Mouse (Mus musculus) frontal cortex, postnatal 10 days (tissue): Measurements from ENCODE around the gene Sspo.
"Not testable (repeated sequence)": the region's sequence is repeated elsewhere in the genome, so short reads cannot be mapped to it uniquely, and the experiment has no call there.

Source experiments
- DNase-seq, 2 experiments: peaks; one replicate each; pipeline ENCODE4 v3.0.0; 2022; ENCODE audit warnings: low spot score in 2 of 2, mixed read lengths in 1 of 2

Sspo gene

DNA sequence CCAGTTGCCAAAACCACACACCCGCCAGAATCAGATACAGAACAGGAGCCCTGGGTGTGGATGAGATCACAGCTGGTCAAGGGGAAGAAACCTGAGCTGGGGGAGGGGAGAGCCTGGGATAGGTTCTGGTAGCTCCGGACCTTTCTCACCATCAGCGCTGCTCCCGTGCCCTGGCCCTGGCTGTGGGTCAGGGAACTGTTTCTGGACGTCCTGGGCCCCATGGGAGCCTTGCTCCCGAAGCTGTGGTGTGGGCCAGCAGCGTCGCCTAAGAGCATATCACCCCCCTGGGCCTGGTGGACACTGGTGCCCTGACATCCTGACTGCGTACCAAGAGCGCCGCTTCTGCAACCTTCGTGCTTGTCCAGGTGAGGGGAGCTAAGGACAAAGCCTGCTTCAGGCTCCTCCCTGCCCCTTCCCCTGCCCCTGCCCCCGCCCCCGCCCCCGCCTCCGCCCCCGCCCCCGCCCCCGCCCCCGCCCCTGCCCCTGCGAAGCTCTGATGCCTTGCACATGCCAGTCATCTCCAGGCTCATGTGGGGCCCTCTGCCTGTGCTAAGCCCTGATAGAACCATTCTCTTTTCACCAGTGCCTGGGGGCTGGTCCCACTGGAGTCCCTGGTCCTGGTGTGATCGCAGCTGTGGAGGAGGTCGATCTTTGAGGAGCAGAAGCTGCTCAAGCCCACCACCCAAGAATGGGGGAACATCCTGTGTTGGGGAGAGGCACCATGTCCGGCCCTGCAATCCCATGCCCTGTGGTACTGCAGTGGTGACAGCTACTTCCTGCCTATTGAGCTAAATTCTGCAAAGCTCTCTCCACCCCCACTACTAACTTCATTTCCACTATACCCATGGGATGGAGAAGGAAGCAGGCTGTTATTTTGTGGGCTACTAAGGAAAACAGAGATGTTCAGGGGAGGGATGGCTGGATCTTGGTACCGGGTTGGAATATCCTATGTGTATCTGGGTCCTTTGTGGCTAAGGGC is 40.0 kb downstream of the Sspo start:
- DNase-seq, result no peak

DNA sequence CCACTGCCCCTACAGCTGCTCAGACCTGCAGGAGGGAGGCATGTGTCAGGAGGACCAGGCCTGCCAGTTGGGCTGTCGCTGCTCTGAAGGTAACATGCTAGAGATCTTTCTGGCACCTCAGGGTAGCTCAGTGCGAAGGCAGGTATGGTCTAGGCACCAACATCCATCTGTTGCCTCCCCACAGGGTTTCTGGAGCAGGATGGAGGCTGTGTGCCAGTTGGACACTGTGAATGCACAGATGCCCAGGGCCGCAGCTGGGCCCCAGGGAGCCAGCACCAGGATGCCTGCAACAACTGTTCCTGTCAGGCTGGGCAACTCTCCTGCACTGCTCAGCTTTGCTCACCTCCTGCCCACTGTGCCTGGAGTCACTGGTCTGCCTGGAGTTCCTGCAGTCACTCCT is 41.7 kb downstream of the Sspo start:
- no peak for DNase-seq

DNA sequence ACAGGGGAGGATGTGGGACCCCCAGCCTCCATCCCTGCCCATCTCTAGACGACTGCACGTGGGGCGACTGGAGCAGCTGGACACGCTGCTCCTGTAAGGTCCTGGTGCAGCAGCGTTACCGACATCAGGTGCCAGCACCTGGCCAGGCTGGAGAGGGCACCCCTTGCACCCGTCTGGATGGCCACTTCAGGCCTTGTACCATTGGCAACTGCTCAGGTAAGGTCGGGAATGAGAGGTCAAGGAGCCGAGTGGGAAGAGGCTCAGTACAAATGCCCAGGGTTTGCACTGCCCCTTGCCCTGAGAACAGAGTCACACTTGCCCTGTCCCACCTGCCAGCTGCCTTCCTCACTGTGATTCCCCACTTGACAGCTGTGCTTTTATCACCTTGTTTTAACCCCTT is 43.3 kb downstream of the Sspo start:
- DNase-seq, result no peak

DNA sequence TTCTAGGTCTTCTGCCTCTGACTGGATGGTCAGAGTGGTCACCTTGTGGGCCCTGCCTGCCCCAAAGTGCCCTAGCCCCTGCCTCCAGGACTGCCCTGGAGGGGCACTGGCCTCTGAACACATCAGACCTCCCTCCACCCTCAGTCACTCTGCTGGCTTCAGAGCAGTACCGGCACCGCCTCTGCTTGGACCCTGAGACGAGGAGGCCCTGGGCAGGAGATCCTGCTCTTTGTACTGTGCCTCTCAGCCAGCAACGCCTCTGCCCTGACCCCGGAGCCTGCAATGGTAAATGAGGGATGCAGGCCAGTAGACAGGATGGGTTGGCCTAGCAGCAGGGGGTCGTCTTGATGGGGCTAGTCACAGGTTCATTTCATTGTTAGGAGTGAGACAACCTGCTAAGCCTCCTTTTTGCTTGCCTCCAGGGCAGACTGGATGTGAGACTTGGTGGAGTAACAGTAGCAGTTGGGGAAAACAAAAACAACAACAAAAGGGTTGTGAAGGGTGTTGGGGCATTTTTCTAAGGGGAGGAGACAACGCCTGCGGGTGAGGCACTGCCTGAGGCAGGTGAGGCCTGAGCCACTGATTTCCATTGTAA is 45.2 kb downstream of the Sspo start:
- DNase-seq, result no peak

DNA sequence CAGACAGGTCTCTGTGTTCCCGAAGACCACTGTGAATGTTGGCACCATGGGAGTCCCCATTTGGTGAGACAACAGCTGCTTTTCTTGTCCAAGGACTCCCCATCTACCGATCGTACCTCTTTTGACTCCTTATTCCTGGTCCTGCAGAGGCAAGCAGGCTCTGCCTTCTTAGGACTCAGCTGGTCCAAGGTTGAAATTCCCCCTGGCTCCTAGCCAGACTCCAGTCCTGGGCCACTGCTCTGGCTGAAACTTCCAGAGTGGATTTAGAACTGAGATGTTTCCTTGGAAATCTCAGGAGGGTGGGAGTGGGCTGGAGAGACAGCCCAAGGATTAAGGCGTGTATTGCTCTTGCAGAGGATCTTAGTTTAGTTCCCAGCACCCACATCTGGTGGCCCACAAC is 49.5 kb downstream of the Sspo start:
- DNase-seq, result no peak

DNA sequence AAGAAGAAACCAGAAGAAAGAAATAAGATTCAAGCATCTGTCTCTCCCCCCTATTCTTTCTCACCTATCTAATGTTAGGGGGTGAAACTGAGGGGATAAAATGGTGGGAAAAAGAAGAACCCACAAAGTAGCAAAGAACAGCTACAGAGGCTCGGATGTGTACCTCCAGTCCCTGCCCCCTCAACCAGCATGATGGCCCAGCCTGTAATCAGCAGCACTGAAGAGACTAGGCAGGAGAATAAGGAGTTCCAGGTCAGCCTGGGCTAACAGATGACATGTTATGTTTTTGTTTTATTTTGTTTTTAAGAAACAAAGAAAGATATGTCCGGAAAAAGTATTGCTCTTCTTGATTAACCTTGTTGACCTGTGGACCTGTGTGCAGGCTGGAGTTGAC is 55.8 kb downstream of the Sspo start:
- DNase-seq, result no peak

DNA sequence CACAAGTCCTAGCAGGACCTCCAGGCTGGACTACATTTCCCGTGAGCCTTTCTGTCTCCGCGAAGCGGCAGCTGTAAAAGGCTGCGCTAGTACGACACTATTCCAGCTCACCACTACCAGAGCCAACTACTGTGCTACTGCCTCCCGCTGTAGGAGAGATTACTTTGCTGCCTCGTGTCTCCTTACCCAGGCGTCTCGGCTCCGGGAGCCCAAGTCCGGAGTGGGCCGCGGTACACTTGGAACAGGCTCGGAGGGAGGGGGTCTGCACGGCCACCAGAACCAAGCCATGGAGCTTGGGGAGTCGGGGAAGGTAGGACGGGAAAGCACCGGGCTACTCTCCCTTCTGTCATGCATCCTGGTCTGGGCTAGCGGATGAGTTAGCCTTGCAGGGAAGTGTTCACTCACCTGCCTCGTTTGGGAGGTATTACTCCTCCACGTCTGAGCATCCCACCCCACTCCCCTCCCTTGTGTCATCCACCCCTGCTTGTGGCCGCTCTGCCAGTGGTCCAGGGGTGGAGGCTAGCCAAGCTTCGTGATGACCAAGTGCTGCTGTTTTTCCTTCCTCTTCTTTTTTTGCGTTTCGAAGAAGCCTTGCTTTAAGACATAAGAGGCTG is 56.3 kb downstream of the Sspo start:
- DNase-seq, result peak; percentile 61 to 73

DNA sequence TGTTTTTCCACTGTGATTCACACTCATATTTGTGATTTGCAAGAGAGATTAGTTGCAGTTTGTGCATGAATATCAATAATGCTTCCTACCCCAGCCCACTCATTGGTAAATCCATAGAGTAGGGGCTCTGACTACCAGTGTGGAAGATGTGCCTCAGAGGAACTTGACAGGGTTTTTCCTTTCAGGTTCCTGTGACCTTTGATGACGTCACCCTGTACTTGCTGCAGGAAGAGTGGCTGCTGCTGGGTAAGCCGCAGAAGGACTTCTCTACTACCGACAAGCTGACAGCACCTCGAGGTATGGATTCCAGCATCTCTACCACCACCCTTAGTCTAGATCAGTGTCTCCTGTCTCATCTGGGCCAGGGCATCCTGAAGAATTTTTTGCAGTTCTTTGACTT is 60.1 kb downstream of the Sspo start:
- DNase-seq, result no peak

DNA sequence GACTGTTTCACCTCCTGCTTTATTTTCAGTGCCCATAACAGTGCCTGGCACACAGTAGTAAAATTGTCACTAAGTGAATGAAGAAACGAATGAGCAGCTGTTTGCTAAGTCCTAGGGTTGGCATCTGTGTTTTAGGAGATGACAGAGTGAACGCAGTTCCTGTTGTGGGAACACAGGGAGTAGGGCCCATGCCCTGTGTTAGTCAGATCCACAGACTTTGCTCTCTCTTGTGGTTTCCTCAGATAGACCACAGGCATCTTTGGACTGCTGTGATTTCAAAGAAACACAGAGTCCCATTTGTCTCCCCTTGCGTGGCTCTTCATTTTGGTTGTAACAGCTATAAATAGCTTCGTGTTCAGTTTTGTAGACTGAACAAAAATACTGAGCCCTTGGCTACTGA is 62.4 kb downstream of the Sspo start:
- no peak for DNase-seq

DNA sequence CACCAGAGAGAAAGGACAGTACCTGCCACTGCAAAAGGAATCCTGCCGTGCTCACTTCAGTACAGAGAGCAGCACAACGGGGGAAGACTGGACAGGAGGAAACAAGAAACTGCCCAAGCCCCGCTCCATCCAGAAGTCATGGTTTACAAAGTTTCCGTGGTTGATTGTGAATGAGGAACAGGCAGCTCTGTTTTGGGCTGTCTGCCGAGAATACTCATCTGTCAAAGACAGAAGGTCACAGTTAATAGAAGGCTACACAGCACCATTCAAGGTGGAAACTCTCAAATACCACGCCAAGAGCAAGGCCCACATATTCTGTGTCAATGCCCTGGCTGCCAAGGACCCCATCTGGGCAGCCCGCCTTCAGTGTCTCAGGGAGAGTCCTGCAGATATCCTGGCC is 63.8 kb downstream of the Sspo start:
- no peak for DNase-seq

DNA sequence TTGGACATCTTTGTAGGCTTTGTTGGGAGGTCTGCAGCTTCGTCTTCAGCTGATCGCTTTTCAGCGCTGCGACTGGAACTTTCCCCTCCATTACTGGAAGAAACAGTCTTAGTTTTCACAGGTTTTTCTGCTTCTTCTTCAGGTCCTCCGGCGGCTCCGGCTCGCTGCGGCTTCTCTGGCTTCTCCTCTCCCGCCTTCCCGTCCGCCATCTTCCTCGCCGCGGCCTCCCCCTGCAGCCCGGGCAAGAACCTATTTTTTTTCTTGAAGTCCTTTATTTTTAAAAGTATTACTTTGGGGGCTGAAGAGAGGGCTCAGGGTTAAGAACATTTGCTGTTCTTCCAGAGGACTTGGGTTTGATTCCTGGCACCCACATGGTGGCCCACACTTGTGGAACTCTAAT is 76.9 kb downstream of the Sspo start:
- DNase-seq, result not testable (repeated sequence)

DNA sequence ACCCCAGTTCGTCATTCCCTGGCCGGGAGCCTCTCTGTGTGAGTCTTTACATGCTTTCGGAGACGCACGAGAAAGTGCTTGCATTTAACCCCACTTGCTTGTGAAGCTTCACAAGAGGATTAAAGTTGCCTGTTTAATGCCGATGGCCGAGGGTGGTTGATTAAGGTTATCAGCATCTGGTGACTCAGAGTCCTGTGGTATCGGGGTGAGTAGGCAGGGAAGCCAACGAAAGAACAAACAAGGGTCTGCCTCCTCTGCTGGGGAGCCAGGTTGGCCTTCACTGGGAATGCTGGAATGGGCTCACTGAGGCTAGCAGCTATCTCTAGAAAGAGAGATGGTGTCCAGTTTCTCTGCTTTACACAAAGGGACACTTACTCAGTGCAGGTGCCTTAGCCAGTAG is 79.9 kb downstream of the Sspo start:
- no peak for DNase-seq

DNA sequence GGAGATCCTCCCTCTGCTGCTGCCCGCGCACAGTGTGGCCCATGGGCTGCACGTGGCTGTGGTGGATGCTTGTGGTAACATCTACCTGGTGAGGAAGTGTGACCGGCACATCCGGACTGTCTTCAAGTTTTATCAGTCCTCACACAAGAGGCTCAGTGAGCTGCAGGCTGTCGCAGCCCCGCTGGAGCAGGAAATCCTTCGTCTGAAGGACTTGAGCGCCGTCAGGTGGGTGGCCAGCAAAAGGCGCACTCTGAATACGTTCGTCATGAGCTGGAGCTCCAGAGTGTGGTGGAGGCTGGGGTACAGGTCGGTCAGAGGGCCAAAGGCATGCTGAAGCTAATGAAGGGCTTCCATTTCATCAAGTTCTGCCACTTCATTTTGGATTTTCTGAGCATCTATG is 81.2 kb downstream of the Sspo start:
- DNase-seq, result no peak

DNA sequence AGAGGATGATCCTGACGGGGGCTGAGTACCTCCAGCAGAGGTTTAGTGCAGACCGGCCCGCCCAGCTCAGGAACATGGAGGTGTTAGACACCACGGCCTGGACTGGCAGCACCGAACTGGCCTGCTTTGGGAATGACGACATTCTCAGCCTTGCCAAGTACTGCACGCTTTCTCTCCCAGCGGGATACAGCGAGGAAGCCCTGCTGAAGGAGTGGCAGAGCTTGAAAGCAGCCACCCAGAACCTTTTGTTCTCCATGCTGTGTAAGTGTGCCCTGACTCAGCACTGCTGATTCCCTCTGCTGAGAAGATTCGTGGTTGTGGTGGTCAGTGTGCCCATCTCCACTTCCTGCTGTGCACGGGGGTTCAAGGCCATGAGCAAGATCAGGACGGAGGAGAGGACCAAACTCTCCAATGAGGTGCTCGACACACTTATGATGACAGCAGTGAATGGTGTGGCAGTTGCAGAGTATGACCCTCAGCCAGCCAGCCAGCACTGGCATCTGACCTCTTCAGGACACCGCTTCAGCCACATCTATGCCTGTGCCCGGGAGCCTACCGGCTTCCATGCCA is 81.9 kb downstream of the Sspo start:
- no peak for DNase-seq

DNA sequence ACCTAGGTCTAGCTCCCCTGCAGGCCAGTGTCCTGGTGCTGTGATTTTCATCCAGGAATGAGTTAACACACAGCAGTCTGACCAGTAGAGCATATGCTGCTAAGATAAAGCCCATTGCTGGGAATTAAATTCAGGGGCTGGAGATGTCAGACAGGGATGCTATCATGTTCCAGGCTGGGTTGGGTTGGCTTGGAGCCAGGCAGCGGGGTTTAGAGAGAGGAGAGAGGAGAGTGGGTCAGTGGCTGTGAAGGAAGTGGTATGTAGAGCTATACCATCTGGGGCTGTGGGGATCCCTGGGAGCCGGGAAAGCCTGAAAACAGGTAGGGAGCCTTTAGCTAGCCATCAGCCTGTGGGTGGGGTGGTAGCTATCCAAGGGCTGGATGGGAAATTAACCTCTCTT is 82.8 kb downstream of the Sspo start:
- DNase-seq, result no peak

DNA sequence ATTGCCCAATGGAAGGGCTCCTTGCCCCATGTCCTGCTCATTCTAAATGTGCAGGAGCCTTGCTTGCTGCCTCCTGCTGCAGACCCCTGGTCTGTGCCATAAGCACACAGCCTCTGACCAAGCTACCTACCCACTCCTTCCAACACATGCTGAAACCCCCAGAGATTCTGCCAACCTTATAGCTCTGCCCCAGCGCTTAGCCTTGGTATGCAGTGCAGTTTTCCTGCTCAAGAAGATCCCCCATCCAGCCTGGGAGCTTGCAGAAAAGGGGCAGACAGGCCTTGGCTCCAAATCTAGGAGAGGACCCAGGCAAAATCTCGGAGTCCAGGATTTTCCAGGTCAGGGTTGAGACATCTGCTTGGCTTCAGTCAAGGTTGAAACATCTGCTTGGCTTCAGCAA is 85.4 kb downstream of the Sspo start:
- no peak for DNase-seq

DNA sequence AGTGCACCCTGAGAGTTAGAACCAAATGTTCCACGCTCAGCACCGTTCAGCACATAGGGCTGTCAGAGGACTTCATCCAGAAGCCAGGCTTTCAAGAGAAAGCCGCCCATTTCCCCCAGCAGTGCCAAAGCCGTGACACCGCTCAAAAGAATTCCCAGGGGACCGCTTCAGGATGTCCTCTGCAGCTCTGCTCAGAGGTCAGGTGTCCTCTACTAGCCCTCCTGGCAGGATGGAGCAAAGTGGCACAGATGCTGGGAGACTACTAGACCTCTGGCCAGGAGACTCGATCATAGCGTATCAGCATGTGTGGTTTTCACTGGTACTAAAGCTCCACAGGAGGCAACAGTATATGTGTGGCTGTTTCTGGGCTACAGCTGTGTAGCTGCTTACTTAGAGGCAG is 86.9 kb downstream of the Sspo start:
- DNase-seq, result no peak

DNA sequence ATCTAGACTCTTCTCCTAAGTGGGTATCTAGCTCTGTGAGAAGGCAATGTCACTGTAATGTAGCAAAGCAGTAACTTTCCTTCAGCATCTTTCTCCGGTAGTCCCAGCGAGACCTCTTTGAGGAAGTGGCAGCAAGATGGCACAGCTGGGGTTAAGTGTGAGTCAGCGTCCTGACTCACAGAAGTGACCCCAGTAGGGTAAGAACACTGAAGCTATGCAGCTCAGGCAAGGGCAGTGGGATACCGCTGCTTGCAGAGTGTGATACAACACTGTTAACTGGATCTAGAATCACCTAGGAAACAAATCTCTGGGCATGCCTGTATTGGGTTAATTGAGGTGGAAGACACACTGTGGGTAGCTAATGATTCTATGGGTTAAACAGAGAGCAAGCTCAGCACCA is 88.1 kb downstream of the Sspo start:
- DNase-seq, result no peak

DNA sequence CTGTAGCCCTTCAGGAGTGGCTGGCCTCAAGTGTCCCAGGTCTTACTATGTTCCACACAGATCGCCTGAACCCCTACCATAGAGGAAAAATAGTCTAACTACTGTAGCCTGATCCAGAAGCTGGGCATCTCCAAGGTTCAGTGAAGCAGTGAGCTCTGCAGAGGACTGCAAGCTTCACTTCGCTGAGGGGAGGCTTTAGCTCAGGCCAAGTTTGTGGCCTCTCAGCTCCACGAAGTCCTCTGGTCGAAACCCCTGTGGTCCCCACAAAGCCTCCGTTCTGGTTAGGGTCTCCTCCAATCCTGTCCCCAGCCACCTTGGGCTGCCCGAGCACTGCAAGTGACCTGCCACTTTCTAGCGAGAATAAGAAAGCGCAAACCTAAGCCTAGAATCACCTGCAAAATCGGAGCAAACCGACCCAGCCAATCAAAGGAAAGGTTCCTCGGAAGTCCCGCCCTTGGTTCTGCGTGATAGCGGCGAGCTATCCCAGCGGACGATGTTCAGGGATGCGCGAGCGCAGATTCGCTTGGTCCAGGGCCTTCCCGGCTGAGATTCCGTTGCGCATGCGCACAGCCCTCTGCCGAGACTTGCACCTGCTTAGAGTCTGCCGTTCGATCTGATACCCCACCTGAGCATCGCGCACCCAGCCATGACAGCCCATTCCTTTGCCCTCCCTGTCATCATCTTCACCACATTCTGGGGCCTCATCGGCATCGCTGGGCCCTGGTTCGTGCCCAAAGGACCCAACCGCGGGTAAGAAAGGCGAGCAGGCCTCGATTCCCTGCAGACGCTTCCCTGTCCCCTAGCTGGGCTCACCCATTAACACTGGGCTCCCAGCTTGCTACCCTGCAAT is 89.3 kb downstream of the Sspo start, which contains the start of gene Atp6v0e2:
Atp6v0e2 (plus strand) TSS at position 511 of the 850 bp plus-strand sequence.
- peak; percentile 82 to 90 for DNase-seq

DNA sequence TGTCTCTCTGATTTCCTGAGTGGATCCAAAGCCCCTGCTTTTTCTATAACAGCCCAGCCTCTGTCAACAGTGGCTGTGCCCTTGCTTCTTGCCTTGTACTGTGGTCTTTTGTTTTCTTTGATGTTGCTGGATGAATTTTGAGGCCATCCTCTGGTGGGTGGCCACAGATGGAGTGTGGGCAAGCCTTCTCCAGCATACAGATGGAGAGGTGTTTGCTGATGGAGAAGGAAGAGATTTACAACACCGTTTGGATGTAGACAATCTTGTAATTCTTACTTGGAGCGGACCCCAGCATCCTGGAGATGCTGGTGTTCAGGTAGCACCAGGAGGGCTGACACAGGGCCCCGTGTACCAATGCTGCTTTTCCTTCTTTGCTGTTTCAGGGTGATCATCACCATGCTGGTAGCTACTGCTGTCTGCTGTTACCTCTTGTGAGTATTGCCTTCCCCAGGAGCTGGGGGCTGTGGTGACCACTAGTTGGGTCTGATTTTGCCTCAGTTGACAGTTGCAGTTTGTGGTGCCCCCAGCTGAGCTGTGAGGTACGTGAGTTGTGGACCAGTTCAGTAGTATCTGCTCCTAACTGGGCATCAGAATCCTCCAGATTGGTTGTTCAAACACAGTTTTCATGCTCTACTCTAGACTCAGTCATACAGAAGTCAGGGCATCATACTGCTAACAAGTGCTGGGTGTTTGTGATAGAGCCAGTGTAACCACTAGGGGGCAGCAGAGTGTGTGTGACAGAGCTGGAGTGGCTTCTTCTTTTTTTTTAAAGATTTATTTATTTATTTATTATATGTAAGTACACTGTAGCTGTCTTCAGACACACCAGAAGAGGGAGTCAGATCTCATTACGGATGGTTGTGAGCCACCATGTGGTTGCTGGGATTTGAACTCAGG is 91.1 kb downstream of the Sspo start:
- peak; percentile 67 to 73 for DNase-seq
